ENCODE assay signal across 15 mouse cellular contexts in genomic region chr1:24452572-24453269, GRCm38 (mm10).
DNase-seq lines count a peak whose midpoint lies in the region; ATAC-seq lines count a peak whose summit lies in the region.
"Had no signal": no experiment of that assay in that cellular context is flagged by ENCODE, and none has a peak within 500 bp of the region (broad histone marks: within the 10 kb centered on the region; RNA-seq: fewer than 3 reads in every experiment).

No protein-coding gene starts in this region.

- H3K4me3 ChIP-seq in lung, embryonic 15.5 days = no peak overlapping the region
- H3K4me3 ChIP-seq in intestine, embryonic 16.5 days (ENCODE audit: low read length) = no peak overlapping the region
- H3K4me3 ChIP-seq: limb, embryonic 13.5 days had no signal

- no peak overlapping the region; the same call in 1 of the 2 replicates for H3K27ac ChIP-seq in lung, embryonic 15.5 days
- H3K27ac ChIP-seq in intestine, embryonic 16.5 days (ENCODE audit: low read length) = peak overlapping the region; percentile 68
- H3K27ac ChIP-seq: limb, embryonic 13.5 days had no signal

- H3K9ac ChIP-seq in lung, embryonic 15.5 days = no peak overlapping the region
- H3K9ac ChIP-seq in intestine, embryonic 16.5 days (ENCODE audit: low read depth, low read length) = no peak overlapping the region
- H3K9ac ChIP-seq: limb, embryonic 13.5 days had no signal

- H3K36me3 ChIP-seq in lung, embryonic 15.5 days = no peaks in the 10 kb centered on the region
- no peaks in the 10 kb centered on the region for H3K36me3 ChIP-seq in intestine, embryonic 16.5 days (ENCODE audit: control insufficient read depth, insufficient read depth, low read length)
- H3K36me3 ChIP-seq: limb, embryonic 13.5 days had no signal

- ATAC-seq in lung, embryonic 15.5 days (ENCODE audit: borderline replicate concordance, extremely low read depth, low FRiP score, low TSS enrichment) = peak; percentile 33; the same call in 1 of the 2 replicates
- ATAC-seq in intestine, embryonic 16.5 days = peak; percentile 58
- ATAC-seq: activated CD4-positive, CD25-positive, alpha-beta regulatory T cell, adult 4 months had no signal

- H3K4me1 ChIP-seq in lung, embryonic 15.5 days = 0 out of 2 replicates have a peak, but pooled peaks cover 5% of the 10 kb centered on the region
- H3K4me1 ChIP-seq in intestine, embryonic 16.5 days (ENCODE audit: control insufficient read depth, insufficient read depth, low read length) = no peaks in the 10 kb centered on the region
- H3K4me1 ChIP-seq: limb, embryonic 13.5 days had no signal

- H3K27me3 ChIP-seq in lung, embryonic 15.5 days = no peaks in the 10 kb centered on the region
- H3K27me3 ChIP-seq in intestine, embryonic 16.5 days (replicated peaks; ENCODE audit: control insufficient read depth, insufficient read depth, low read length) = no peaks in the 10 kb centered on the region
- H3K27me3 ChIP-seq: limb, embryonic 13.5 days had no signal

- no peaks in the 10 kb centered on the region for H3K9me3 ChIP-seq in lung, embryonic 15.5 days
- H3K9me3 ChIP-seq in intestine, embryonic 16.5 days (ENCODE audit: control insufficient read depth, low read length) = no peaks in the 10 kb centered on the region
- H3K9me3 ChIP-seq: limb, embryonic 13.5 days had no signal

- H3K4me2 ChIP-seq in lung, embryonic 15.5 days = no peak overlapping the region
- no peak overlapping the region for H3K4me2 ChIP-seq in intestine, embryonic 16.5 days (ENCODE audit: low read depth, low read length)
- H3K4me2 ChIP-seq: heart, embryonic 11.5 days; limb, embryonic 13.5 days had no signal

- 44% methylated on average over 10 of the region's 10 CpGs for WGBS in lung, embryonic 15.5 days
- WGBS in intestine, embryonic 16.5 days = 46% methylated on average over 10 of the region's 10 CpGs

- DNase-seq in lung, postnatal 10 days = no peak
- DNase-seq in embryo, embryonic 10.5 days (ENCODE audit: low spot score) = peak; percentile 53
- peak; percentile 27 for DNase-seq in retina, embryonic 14.5 days (ENCODE audit: low spot score)
- no peak for DNase-seq in cerebellum, postnatal 10 days
- DNase-seq in right cerebral cortex, postnatal 4 days = no peak
- DNase-seq in layer of hippocampus, adult 9-11 months = no peak
- DNase-seq: adrenal gland, postnatal 36 days; cerebellum, adult 11 months; gastrocnemius, postnatal 14 days; kidney, adult 2 months had no signal

Comparison
In these comparisons a context has a peak if more than half of its experiments do, and no peak if none do; other contexts are left out.
1. DNase-seq: peak in embryo, embryonic 10.5 days (single experiment) and retina, embryonic 14.5 days (single experiment); none in lung, postnatal 10 days (single experiment), cerebellum, postnatal 10 days (0 of 2), right cerebral cortex, postnatal 4 days (single experiment) and layer of hippocampus, adult 9-11 months (single experiment).